Mouse (Mus musculus): Measurements from ENCODE around the gene Gfy. TPM values are rescaled to one million over a fixed set of nuclear protein-coding genes. Genes with fewer than 3 reads are reported as not detected.
A peak's percentile ranks its signal among the peaks of the same experiment; 100 is the strongest.

Gene Gfy
- not detected in 2 replicates for polyA plus RNA-seq (2015; fragmentation: Nextera tagmentation; extraction: Ambion mirVana)

GRCm38 (mm10) chr7:45179469-45179868 is at the start of gene Gfy:
Gene Gfy, minus strand, starts transcription at chr7:45179569.
- DNase-seq (ENCODE audit: low spot score), result no peak
- ATAC-seq (ENCODE audit: low FRiP score, low TSS enrichment), result no peak
- peaks cover 32% of the 10 kb centered on the region; the same call in 1 of the 2 replicates for H3K27me3 ChIP-seq (ENCODE audit: control insufficient read depth, insufficient read depth, low read length)
- H3K27ac ChIP-seq (replicated peaks), result no peak within 1 kb of the TSS
- peaks cover 9% of the 10 kb centered on the region for H3K4me1 ChIP-seq (replicated peaks; ENCODE audit: control insufficient read depth, insufficient read depth)
- H3K4me3 ChIP-seq (ENCODE audit: low read depth, low read length), result no peak within 1 kb of the TSS
- no peak within 1 kb of the TSS for H3K9ac ChIP-seq (ENCODE audit: low read length)
- TF ChIP-seq CTCF (IDR thresholded peaks at IDR 0.05; ENCODE audit: low read depth) (no peak), EP300 (optimal IDR thresholded peaks at IDR 0.05) (no peak)
- 22% methylated on average over 7 of the region's 7 CpGs for WGBS
- H3K36me3 ChIP-seq (ENCODE audit: control insufficient read depth, insufficient read depth, low read length), result no peaks in the 10 kb centered on the region
- H3K4me2 ChIP-seq (replicated peaks; ENCODE audit: low read depth), result no peak within 1 kb of the TSS
- H3K9me3 ChIP-seq (ENCODE audit: control insufficient read depth, low read length), result no peaks in the 10 kb centered on the region

- Histone ChIP-seq H3K27me3 (ENCODE audit: control insufficient read depth, insufficient read depth, low read length) (no peaks in the 10 kb centered on the region), H3K36me3 (ENCODE audit: control insufficient read depth, insufficient read depth, low read length) (peaks cover 12% of the 10 kb centered on the region), H3K9me3 (ENCODE audit: control insufficient read depth, low read length) (no peaks in the 10 kb centered on the region), H3K9ac (ENCODE audit: low read length) (no peak overlapping the region), H3K27ac (replicated peaks) (no peak overlapping the region), H3K4me3 (ENCODE audit: low read depth, low read length) (no peak overlapping the region), H3K4me2 (replicated peaks; ENCODE audit: low read depth) (no peak overlapping the region), H3K4me1 (replicated peaks; ENCODE audit: control insufficient read depth, insufficient read depth) (peaks cover 1% of the 10 kb centered on the region; the same call in 1 of the 2 replicates)
- DNase-seq (ENCODE audit: low spot score) (no peak), ATAC-seq (ENCODE audit: low FRiP score, low TSS enrichment) (no peak)
- no peak for TF ChIP-seq CTCF (IDR thresholded peaks at IDR 0.05; ENCODE audit: low read depth)
- no peak for TF ChIP-seq EP300 (optimal IDR thresholded peaks at IDR 0.05)
- WGBS, result 90% methylated on average over 8 of the region's 8 CpGs
These were observed 49.7 kb upstream of the Gfy start for GRCm38 (mm10) chr7:45229046-45229445.

GRCm38 (mm10) chr7:45228548-45228947 is 49.2 kb upstream of the Gfy start:
- H3K9me3 ChIP-seq (ENCODE audit: control insufficient read depth, low read length), result no peaks in the 10 kb centered on the region
- ATAC-seq (ENCODE audit: low FRiP score, low TSS enrichment) (no peak), DNase-seq (ENCODE audit: low spot score) (peak; percentile 11)
- TF ChIP-seq EP300 (optimal IDR thresholded peaks at IDR 0.05) (no peak), CTCF (IDR thresholded peaks at IDR 0.05; ENCODE audit: low read depth) (no peak)
- no peak overlapping the region for H3K9ac ChIP-seq (ENCODE audit: low read length)
- no peak overlapping the region for H3K4me3 ChIP-seq (ENCODE audit: low read depth, low read length)
- 95% methylated on average over 18 of the region's 18 CpGs for WGBS
- no peak overlapping the region for H3K4me2 ChIP-seq (replicated peaks; ENCODE audit: low read depth)
- no peaks in the 10 kb centered on the region for H3K4me1 ChIP-seq (replicated peaks; ENCODE audit: control insufficient read depth, insufficient read depth)
- no peak overlapping the region for H3K27ac ChIP-seq (replicated peaks)
- H3K27me3 ChIP-seq (ENCODE audit: control insufficient read depth, insufficient read depth, low read length), result no peaks in the 10 kb centered on the region
- peaks cover 15% of the 10 kb centered on the region for H3K36me3 ChIP-seq (ENCODE audit: control insufficient read depth, insufficient read depth, low read length)

- Histone ChIP-seq H3K4me2 (replicated peaks; ENCODE audit: low read depth) (no peak overlapping the region), H3K36me3 (ENCODE audit: control insufficient read depth, insufficient read depth, low read length) (peaks cover 16% of the 10 kb centered on the region), H3K9me3 (ENCODE audit: control insufficient read depth, low read length) (no peaks in the 10 kb centered on the region), H3K9ac (ENCODE audit: low read length) (no peak overlapping the region), H3K4me1 (replicated peaks; ENCODE audit: control insufficient read depth, insufficient read depth) (no peaks in the 10 kb centered on the region), H3K4me3 (ENCODE audit: low read depth, low read length) (no peak overlapping the region), H3K27me3 (ENCODE audit: control insufficient read depth, insufficient read depth, low read length) (no peaks in the 10 kb centered on the region), H3K27ac (replicated peaks) (no peak overlapping the region)
- TF ChIP-seq EP300 (optimal IDR thresholded peaks at IDR 0.05) (no peak), CTCF (IDR thresholded peaks at IDR 0.05; ENCODE audit: low read depth) (no peak)
- 96% methylated on average over 5 of the region's 5 CpGs for WGBS
- no peak for ATAC-seq (ENCODE audit: low FRiP score, low TSS enrichment)
- DNase-seq (ENCODE audit: low spot score), result no peak
These were observed 47.1 kb upstream of the Gfy start for GRCm38 (mm10) chr7:45226421-45226820.

GRCm38 (mm10) chr7:45224826-45225225 is 45.5 kb upstream of the Gfy start:
- no peak for DNase-seq (ENCODE audit: low spot score)

GRCm38 (mm10) chr7:45221680-45222079 is 42.3 kb upstream of the Gfy start:
- no peaks in the 10 kb centered on the region for H3K27me3 ChIP-seq (ENCODE audit: control insufficient read depth, insufficient read depth, low read length)
- H3K4me3 ChIP-seq (ENCODE audit: low read depth, low read length), result no peak overlapping the region
- no peak overlapping the region for H3K4me2 ChIP-seq (replicated peaks; ENCODE audit: low read depth)
- DNase-seq (ENCODE audit: low spot score), result no peak
- 67% methylated on average over 2 of the region's 2 CpGs for WGBS
- no peaks in the 10 kb centered on the region for H3K9me3 ChIP-seq (ENCODE audit: control insufficient read depth, low read length)
- no peaks in the 10 kb centered on the region for H3K4me1 ChIP-seq (replicated peaks; ENCODE audit: control insufficient read depth, insufficient read depth)
- no peak overlapping the region for H3K27ac ChIP-seq (replicated peaks)
- no peak for TF ChIP-seq CTCF (IDR thresholded peaks at IDR 0.05; ENCODE audit: low read depth)
- TF ChIP-seq EP300 (optimal IDR thresholded peaks at IDR 0.05), result no peak
- no peak overlapping the region for H3K9ac ChIP-seq (ENCODE audit: low read length)
- H3K36me3 ChIP-seq (ENCODE audit: control insufficient read depth, insufficient read depth, low read length), result peaks cover 23% of the 10 kb centered on the region
- no peak for ATAC-seq (ENCODE audit: low FRiP score, low TSS enrichment)

More at GRCm38 (mm10) chr7:45224826-45225225, 45.5 kb upstream of the Gfy start:
- no peak for ATAC-seq (ENCODE audit: low FRiP score, low TSS enrichment)
- TF ChIP-seq CTCF (IDR thresholded peaks at IDR 0.05; ENCODE audit: low read depth), result no peak
- no peak for TF ChIP-seq EP300 (optimal IDR thresholded peaks at IDR 0.05)
- Histone ChIP-seq H3K27ac (replicated peaks) (no peak overlapping the region), H3K9ac (ENCODE audit: low read length) (no peak overlapping the region), H3K27me3 (ENCODE audit: control insufficient read depth, insufficient read depth, low read length) (no peaks in the 10 kb centered on the region), H3K4me2 (replicated peaks; ENCODE audit: low read depth) (no peak overlapping the region), H3K4me1 (replicated peaks; ENCODE audit: control insufficient read depth, insufficient read depth) (no peaks in the 10 kb centered on the region), H3K4me3 (ENCODE audit: low read depth, low read length) (no peak overlapping the region), H3K36me3 (ENCODE audit: control insufficient read depth, insufficient read depth, low read length) (peaks cover 24% of the 10 kb centered on the region), H3K9me3 (ENCODE audit: control insufficient read depth, low read length) (no peaks in the 10 kb centered on the region)
- WGBS, result 91% methylated on average over 7 of the region's 7 CpGs
